Mouse (Mus musculus) hindbrain, embryonic 14.5 days (tissue): ENCODE results near the gene Tnfaip8l3. TPM values are rescaled to one million over a fixed set of nuclear protein-coding genes. Genes with fewer than 3 reads are reported as not detected.
A peak's percentile ranks its signal among the peaks of the same experiment; 100 is the strongest.

Experiments used
- ATAC-seq: fragments of 200-750 bp; cut with Nextera tagmentation; 2 replicates; pipeline ENCODE4 v1.8.0; 2017; ENCODE audit warnings: moderate number of reproducible peaks, mild to moderate bottlenecking, moderate TSS enrichment, moderate library complexity; ENCODE audit not compliant: low FRiP score
- DNase-seq: peaks from one replicate; pipeline ENCODE4 v3.0.0-alpha.2; 2015; ENCODE audit warnings: low spot score
- H3K27ac ChIP-seq: fragments of 300-500 bp; sonication (generic); 2 replicates; pipeline ENCODE4 v1.5.1; 2014; ENCODE audit warnings: mild to moderate bottlenecking, moderate library complexity
- H3K27me3 ChIP-seq: fragments of 300-500 bp; sonication (generic); 2 replicates; pipeline ENCODE4 v1.6.1; 2014; ENCODE audit warnings: mild to moderate bottlenecking, low read length, mixed read lengths; ENCODE audit not compliant: control insufficient read depth, insufficient read depth
- H3K36me3 ChIP-seq: fragments of 300-500 bp; sonication (generic); replicated peaks from 2 replicates; pipeline ENCODE4 v1.6.1; 2014; ENCODE audit not compliant: control insufficient read depth, insufficient read depth
- H3K4me1 ChIP-seq: fragments of 300-500 bp; sonication (generic); replicated peaks from 2 replicates; pipeline ENCODE4 v1.6.1; 2014; ENCODE audit warnings: antibody characterized with exemption, low read length, mixed read lengths; ENCODE audit not compliant: control insufficient read depth, insufficient read depth
- H3K4me2 ChIP-seq: fragments of 300-500 bp; sonication (generic); replicated peaks from 2 replicates; pipeline ENCODE4 v1.6.1; 2014; ENCODE audit warnings: mild to moderate bottlenecking, moderate library complexity
- H3K4me3 ChIP-seq: fragments of 300-500 bp; sonication (generic); replicated peaks from 2 replicates; pipeline ENCODE4 v1.5.1; 2014; ENCODE audit warnings: mild to moderate bottlenecking, low read length
- H3K9ac ChIP-seq: fragments of 300-500 bp; sonication (generic); 2 replicates; pipeline ENCODE4 v1.6.1; 2014
- H3K9me3 ChIP-seq: fragments of 300-500 bp; sonication (generic); 2 replicates; pipeline ENCODE4 v1.6.1; 2016; ENCODE audit warnings: low read length; ENCODE audit not compliant: control insufficient read depth
- WGBS: fragments of 180-500 bp; shearing (Covaris S2); extraction: QIAGEN DNeasy Blood & Tissue Kit; methylation state at CpG from one replicate; pipeline ENCODE4 v1.1.7; 2014; 5-methylcytosine and 5-hydroxymethylcytosine counted together
- polyA plus RNA-seq: library from polyadenylated mRNA; unstranded; fragments of >200 nt; fragmentation: Nextera tagmentation; extraction: Ambion mirVana; gene quantifications from 2 replicates; pipeline ENCODE4 v1.2.1, GENCODE M21; 2014

Tnfaip8l3 gene
- polyA plus RNA-seq, 1 experiment from 2014 or later: 0.88 TPM

DNA sequence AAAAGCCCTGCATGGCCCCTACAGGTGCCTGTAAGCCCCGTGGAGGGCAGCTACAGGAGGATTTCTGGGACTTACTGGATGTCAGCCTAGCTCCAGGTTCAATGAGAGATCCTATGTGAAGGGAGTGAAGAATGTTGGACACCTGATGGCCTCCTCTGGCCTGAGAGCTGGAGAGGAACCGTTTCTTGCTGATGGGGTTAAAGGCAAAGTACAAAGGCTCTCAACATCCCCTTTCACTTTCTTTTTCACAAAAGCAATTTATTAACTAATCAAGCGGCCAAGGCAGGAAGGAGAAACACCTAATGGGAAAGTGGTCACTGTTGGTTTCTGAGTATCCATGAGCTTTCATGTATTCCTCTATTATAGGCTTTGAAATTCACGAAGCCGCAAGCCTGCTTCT is 1.0 kb upstream of the Tnfaip8l3 start:
- WGBS: 48% methylated on average over 5 of the region's 5 CpGs
- peak; percentile 17; the same call in 1 of the 2 replicates for ATAC-seq
- Histone ChIP-seq H3K27me3 (peaks cover 31% of the 10 kb centered on the region), H3K36me3 (no peaks in the 10 kb centered on the region), H3K4me1 (0 out of 2 replicates have a peak, but pooled peaks cover 10% of the 10 kb centered on the region), H3K9me3 (no peaks in the 10 kb centered on the region), H3K4me2 (peak overlapping the region; percentile 86), H3K27ac (no peak overlapping the region), H3K9ac (no peak overlapping the region), H3K4me3 (peak overlapping the region; percentile 40)
- DNase-seq: no peak

DNA sequence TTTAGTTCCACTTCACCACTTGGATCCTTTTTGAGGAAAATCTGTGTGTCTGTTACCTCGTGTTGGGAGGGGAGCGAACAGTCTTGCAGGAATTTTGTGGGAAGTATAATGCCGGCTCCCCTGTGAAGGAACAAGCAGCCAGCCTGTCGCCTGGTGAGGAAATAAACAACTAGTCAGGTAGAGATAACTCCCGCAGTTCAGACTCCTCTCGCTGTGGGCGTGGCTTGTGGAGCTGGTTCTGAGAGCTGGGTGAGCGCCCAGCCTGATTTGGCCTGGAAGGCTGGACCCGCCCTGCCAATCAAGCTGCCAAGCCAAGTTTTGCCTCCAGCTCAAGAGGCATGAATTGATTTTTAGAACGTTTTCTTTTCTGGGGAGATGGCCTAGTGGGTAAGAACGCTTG is 589 bp upstream of the Tnfaip8l3 start:
- peak overlapping the region; percentile 40 for H3K4me3 ChIP-seq
- H3K4me1 ChIP-seq: 0 out of 2 replicates have a peak, but pooled peaks cover 10% of the 10 kb centered on the region
- peaks cover 31% of the 10 kb centered on the region for H3K27me3 ChIP-seq
- DNase-seq (peak; percentile 32), ATAC-seq (peak; percentile 62; the same call in 1 of the 2 replicates)
- H3K4me2 ChIP-seq: peak overlapping the region; percentile 86
- WGBS: 2% methylated on average over 11 of the region's 11 CpGs
- H3K9ac ChIP-seq: no peak overlapping the region; the same call in 1 of the 2 replicates
- no peaks in the 10 kb centered on the region for H3K36me3 ChIP-seq
- H3K27ac ChIP-seq: no peak overlapping the region
- no peaks in the 10 kb centered on the region for H3K9me3 ChIP-seq

DNA sequence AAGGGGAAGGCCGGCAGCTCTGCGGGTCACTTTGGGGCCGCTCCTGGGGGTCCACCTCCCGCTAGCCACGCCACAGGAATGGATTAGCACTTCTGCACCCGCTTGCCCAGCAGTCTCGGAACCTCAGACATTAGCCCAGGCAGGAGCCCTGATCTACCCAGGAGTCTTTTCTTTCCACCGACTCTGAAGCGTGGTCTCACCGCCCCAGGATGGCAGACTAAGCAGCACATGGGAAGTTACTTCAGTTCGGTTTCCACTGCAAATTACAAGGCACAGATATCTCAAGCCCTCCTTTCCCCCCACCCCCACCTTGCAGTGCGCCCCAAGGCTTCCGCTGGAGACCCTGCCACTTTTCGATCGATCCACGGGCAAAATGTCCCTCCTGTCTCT is 551 bp downstream of the Tnfaip8l3 start:
- peak overlapping the region; percentile 60 for H3K9ac ChIP-seq
- peak overlapping the region; percentile 86 for H3K4me2 ChIP-seq
- H3K9me3 ChIP-seq: no peaks in the 10 kb centered on the region
- H3K4me1 ChIP-seq: 0 out of 2 replicates have a peak, but pooled peaks cover 10% of the 10 kb centered on the region
- H3K36me3 ChIP-seq: no peaks in the 10 kb centered on the region
- H3K27ac ChIP-seq: no peak overlapping the region
- ATAC-seq: no peak
- 3% methylated on average over 16 of the region's 16 CpGs for WGBS
- DNase-seq: no peak
- peaks cover 31% of the 10 kb centered on the region for H3K27me3 ChIP-seq
- peak overlapping the region; percentile 40 for H3K4me3 ChIP-seq

DNA sequence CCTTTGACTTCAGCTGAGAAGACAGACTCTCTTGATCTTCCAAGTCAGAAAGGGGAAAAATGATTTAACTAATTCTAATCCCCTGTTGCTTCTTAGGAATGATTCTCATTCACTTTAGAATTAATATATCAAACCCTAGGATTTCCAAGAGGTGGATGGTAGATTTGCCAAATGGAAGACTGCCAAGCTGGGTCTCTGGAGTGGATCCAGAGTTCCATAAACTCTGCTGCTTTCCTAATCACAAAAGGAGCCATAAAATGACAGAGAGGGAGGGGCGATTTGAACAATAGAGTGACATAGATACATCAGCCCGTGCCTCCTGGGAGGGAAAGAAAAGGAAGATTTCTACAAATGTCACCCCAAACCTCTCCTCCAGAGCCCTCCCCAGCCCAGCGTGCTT is 3.4 kb downstream of the Tnfaip8l3 start:
- Histone ChIP-seq H3K4me1 (0 out of 2 replicates have a peak, but pooled peaks cover 10% of the 10 kb centered on the region), H3K27ac (no peak overlapping the region), H3K9me3 (no peaks in the 10 kb centered on the region), H3K36me3 (no peaks in the 10 kb centered on the region), H3K9ac (no peak overlapping the region), H3K27me3 (peaks cover 27% of the 10 kb centered on the region), H3K4me2 (no peak overlapping the region), H3K4me3 (no peak overlapping the region)
- 47% methylated on average over 3 of the region's 3 CpGs for WGBS
- DNase-seq (peak; percentile 29), ATAC-seq (no peak)

DNA sequence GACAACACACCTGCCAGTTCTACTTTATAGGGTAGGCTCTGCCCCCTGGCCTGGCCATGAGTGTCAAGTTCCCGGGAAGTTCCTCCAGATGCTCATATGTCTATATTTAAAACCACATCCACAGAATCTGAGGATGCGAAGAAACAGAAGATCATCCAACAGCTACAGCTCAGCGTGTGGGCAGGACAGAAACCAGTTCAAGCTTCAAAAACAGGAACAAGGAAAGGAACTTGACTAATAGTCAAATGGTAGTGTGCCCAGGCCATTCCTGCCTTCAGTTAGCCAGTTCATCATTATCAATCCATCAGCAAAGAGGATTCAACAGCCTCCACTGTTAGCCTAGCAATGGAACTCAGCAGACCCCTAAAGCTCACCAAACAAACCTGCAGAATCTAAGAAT is 4.5 kb downstream of the Tnfaip8l3 start:
- H3K4me3 ChIP-seq: no peak overlapping the region
- H3K9ac ChIP-seq: no peak overlapping the region
- no peak for DNase-seq
- no peak overlapping the region for H3K4me2 ChIP-seq
- H3K27ac ChIP-seq: no peak overlapping the region
- 0 out of 2 replicates have a peak, but pooled peaks cover 5% of the 10 kb centered on the region for H3K4me1 ChIP-seq
- peaks cover 15% of the 10 kb centered on the region for H3K27me3 ChIP-seq
- H3K9me3 ChIP-seq: no peaks in the 10 kb centered on the region
- WGBS: 87% methylated on average over 3 of the region's 3 CpGs
- ATAC-seq: no peak
- H3K36me3 ChIP-seq: no peaks in the 10 kb centered on the region

DNA sequence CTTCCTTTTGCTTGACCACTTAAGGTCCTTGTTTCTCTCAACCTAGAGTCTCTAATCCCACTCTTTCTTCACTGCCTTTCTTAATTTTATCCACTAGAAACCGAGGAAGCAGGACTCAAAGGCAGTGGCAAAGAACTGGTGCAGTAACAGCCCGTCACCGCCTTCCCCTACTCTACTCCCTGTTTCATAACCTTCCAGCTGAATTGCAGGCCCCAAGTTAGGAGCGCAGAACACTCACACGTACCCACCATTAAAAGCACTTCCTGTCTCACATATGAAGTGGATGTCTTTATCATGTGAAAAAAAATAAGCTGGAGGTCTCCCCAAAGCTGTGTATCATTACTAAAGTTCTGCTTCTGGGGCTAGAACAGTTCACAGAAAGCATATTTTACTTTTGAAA is 6.5 kb downstream of the Tnfaip8l3 start:
- no peak for ATAC-seq
- Histone ChIP-seq H3K27me3 (peaks cover 5% of the 10 kb centered on the region; the same call in 1 of the 2 replicates), H3K27ac (no peak overlapping the region), H3K4me2 (no peak overlapping the region), H3K36me3 (no peaks in the 10 kb centered on the region), H3K9me3 (no peaks in the 10 kb centered on the region), H3K4me3 (no peak overlapping the region), H3K9ac (no peak overlapping the region), H3K4me1 (no peaks in the 10 kb centered on the region)
- 82% methylated on average over 5 of the region's 5 CpGs for WGBS
- no peak for DNase-seq

DNA sequence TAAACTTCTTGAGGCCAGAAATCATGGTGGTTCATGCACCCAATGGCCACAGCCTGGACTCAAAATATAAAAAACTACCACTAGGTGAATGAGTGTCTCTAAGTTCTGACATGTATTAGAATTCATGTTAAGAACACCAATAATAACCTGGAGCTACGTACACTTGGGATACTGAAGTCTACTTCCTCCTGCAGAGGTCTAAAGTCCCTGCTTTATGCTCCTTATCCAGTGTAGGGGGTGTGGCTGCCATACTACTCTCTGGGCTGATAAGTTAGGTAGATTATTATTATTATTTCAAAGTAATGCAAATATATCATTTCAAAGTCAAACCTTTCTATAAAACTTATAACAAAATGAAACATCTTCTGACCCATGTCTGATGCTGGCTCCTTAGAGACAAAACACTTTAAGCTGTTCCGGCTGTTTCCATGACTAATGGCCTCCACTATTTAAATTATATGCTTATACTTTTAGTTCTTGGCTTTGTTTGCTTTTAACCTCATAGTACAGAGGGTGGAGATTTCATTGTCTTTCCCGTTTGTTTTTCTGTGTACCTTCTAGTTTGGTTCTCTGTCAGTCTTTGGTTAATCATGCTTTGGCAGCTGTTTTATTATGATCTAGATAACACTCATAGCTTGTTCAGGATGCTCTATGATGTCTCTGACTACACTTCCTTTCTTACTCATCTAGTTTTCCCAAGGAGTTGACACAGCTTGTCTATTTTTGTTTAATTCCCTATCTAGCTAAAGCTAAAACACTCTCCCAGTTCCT is 16.7 kb downstream of the Tnfaip8l3 start:
- WGBS: 91% methylated on average over 3 of the region's 3 CpGs
- Histone ChIP-seq H3K27ac (no peak overlapping the region), H3K27me3 (no peaks in the 10 kb centered on the region), H3K4me2 (no peak overlapping the region), H3K9ac (no peak overlapping the region), H3K9me3 (no peaks in the 10 kb centered on the region), H3K4me3 (no peak overlapping the region), H3K36me3 (no peaks in the 10 kb centered on the region), H3K4me1 (no peaks in the 10 kb centered on the region)
- DNase-seq: no peak
- ATAC-seq: no peak

DNA sequence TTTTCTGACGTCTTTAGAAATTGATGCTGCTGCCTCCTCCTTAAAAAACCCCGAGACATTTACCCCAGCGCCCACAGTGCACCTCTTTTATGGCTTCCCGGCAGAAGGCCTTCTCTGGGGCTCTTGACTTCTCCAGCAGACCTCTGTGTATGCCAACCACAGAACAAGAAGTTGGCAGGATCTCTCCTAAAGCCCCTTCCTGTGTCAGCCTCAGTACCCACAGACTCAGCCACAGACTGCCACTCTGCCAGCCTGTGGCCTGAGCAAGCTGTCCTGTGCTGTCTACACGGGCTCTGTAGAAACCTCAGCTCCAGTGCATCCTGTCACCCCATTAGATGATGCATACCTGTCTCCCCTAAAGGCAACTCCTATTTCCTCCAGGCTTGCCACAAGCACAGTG is 19.2 kb downstream of the Tnfaip8l3 start:
- WGBS: 75% methylated on average over 5 of the region's 5 CpGs
- no peak for DNase-seq
- no peak overlapping the region for H3K9ac ChIP-seq
- H3K4me3 ChIP-seq: no peak overlapping the region
- H3K9me3 ChIP-seq: no peaks in the 10 kb centered on the region
- H3K27ac ChIP-seq: no peak overlapping the region
- H3K4me1 ChIP-seq: no peaks in the 10 kb centered on the region
- ATAC-seq: no peak
- H3K4me2 ChIP-seq: no peak overlapping the region
- H3K36me3 ChIP-seq: no peaks in the 10 kb centered on the region
- no peaks in the 10 kb centered on the region for H3K27me3 ChIP-seq

DNA sequence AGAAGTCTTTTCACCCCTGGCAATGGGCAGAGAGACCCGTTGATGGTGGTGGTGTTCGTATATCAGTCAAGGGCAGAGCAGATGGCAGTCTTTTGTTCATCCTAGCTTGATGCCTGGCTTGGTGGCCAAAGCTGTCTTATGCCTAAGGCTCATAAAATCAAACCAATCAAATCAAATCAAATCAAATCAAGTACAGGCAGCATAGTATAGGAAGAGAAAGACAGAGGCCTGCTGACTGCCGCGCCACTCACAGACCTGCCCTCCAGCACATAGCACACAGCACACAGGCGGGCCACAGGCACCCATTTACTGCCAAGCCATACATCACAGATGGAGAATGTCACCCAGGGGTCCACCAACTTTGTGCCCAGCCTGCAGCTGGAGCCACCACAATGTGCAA is 25.1 kb downstream of the Tnfaip8l3 start:
- H3K4me2 ChIP-seq: no peak overlapping the region
- no peaks in the 10 kb centered on the region for H3K9me3 ChIP-seq
- DNase-seq: no peak
- H3K36me3 ChIP-seq: no peaks in the 10 kb centered on the region
- H3K27me3 ChIP-seq: no peaks in the 10 kb centered on the region
- WGBS: 73% methylated on average over 5 of the region's 5 CpGs
- no peak overlapping the region for H3K9ac ChIP-seq
- no peak overlapping the region for H3K4me3 ChIP-seq
- H3K27ac ChIP-seq: no peak overlapping the region
- ATAC-seq: 0 out of 2 replicates have a peak, but pooled peaks have one; percentile 37
- 0 out of 2 replicates have a peak, but pooled peaks cover 4% of the 10 kb centered on the region for H3K4me1 ChIP-seq
